Mouse (Mus musculus) right cerebral cortex, postnatal 14 days (tissue): ENCODE measurements at regions not wholly inside any gene's neighbourhood (a gene's known extent, or its start where the extent isn't known, plus 50 kb on each side); places are given as distances from the start of the nearest gene placed in this dataset.

Experiments
- DNase-seq: peaks from one replicate; pipeline ENCODE4 v3.0.0; 2022

- DNase-seq: no peak
Measured at GRCm38 (mm10) chr10:95032760-95033716, 88.4 kb upstream of the Plxnc1 start.

GRCm38 (mm10) chr10:95031371-95031770, 86.7 kb upstream of the Plxnc1 start:
- DNase-seq: no peak

GRCm38 (mm10) chr10:95030801-95031200, 86.2 kb upstream of the Plxnc1 start:
- DNase-seq: no peak

- no peak for DNase-seq
Measured at GRCm38 (mm10) chr10:95029554-95029953, 84.9 kb upstream of the Plxnc1 start.

- DNase-seq: no peak
Measured at GRCm38 (mm10) chr10:95025569-95026327, 81.1 kb upstream of the Plxnc1 start.

GRCm38 (mm10) chr10:95021209-95021608, 76.6 kb upstream of the Plxnc1 start:
- DNase-seq: no peak

GRCm38 (mm10) chr10:95016896-95017295, 72.3 kb upstream of the Plxnc1 start:
- no peak for DNase-seq

- DNase-seq: no peak
Measured at GRCm38 (mm10) chr10:95015298-95015951, 70.8 kb upstream of the Plxnc1 start.

- no peak for DNase-seq
Measured at GRCm38 (mm10) chr10:95013946-95014345, 69.3 kb upstream of the Plxnc1 start.

GRCm38 (mm10) chr10:95013213-95013915, 68.7 kb upstream of the Plxnc1 start:
- no peak for DNase-seq

GRCm38 (mm10) chr10:95010333-95010732, 65.7 kb upstream of the Plxnc1 start:
- no peak for DNase-seq

GRCm38 (mm10) chr10:95009081-95009480, 64.4 kb upstream of the Plxnc1 start:
- no peak for DNase-seq

- DNase-seq: no peak
Measured at GRCm38 (mm10) chr10:95004065-95004763, 59.6 kb upstream of the Plxnc1 start.

GRCm38 (mm10) chr10:95003621-95004020, 59.0 kb upstream of the Plxnc1 start:
- DNase-seq: no peak

GRCm38 (mm10) chr10:95001650-95002049, 57.0 kb upstream of the Plxnc1 start:
- DNase-seq: no peak

GRCm38 (mm10) chr10:94999716-95000115, 55.1 kb upstream of the Plxnc1 start:
- DNase-seq: no peak
